Mouse (Mus musculus): ENCODE results near the gene Bpifb4. TPM values are rescaled to one million over a fixed set of nuclear protein-coding genes. Genes with fewer than 3 reads are reported as not detected.

Gene Bpifb4
- polyA plus RNA-seq (2015; fragmentation: Nextera tagmentation; extraction: Ambion mirVana), result not detected in 2 replicates

DNA sequence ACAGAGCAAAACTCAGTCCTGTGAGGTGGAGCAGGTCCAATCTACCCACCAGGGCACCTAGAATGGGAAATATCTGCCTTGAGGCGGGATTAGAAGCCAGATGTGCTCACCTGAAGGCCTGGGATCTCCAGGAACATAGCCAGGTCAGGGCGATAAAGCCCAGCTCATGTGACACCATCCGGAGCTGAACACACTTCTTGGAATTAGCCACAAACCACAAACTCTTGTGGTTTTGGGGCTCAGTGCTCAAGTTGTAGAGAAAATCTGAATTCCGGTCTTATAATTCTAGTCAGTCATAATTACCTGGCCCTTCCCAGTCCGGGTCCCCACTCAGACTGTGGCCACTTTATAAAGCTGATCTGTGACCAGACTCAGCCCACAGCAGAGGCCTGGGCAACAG is at the start of gene Bpifb4:
Gene Bpifb4, plus strand, starts transcription at position 370 of the 400 bp plus-strand sequence.
- ATAC-seq (ENCODE audit: insufficient read depth, low FRiP score), result no peak
- 80% methylated on average over 5 of the region's 5 CpGs for WGBS

DNA sequence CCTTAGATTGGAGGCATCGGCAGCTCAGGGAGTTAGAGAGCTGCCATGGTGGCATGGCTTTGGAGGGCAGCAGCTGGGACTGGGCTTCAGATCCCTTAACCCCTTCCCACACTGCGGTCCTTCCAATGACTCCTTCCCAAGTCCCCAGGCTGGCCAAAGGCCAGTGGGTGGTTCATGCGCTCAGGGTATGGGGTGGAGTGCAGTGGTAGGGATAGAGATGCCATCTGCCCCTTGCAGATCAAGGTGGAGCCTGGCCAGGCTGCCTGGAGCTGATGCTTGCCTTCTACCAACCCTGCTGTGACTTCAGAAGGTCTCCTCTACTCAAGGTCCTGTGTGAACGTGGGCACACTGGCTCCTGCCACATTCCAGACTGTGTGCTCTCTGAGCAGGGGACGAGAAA is 38.9 kb upstream of the Bpifb4 start:
- Histone ChIP-seq H3K9ac (ENCODE audit: low read length) (no peak overlapping the region), H3K4me2 (ENCODE audit: low read depth, low read length) (no peak overlapping the region), H3K4me1 (ENCODE audit: control insufficient read depth, insufficient read depth, low read length) (no peaks in the 10 kb centered on the region), H3K4me3 (replicated peaks; ENCODE audit: low read length) (no peak overlapping the region), H3K36me3 (ENCODE audit: control insufficient read depth, insufficient read depth, low read length) (no peaks in the 10 kb centered on the region), H3K9me3 (replicated peaks; ENCODE audit: control insufficient read depth, low read length) (no peaks in the 10 kb centered on the region), H3K27ac (ENCODE audit: low read length) (no peak overlapping the region), H3K27me3 (ENCODE audit: control insufficient read depth, insufficient read depth, low read length) (no peaks in the 10 kb centered on the region; the same call in 1 of the 2 replicates)
- ATAC-seq (ENCODE audit: insufficient read depth, low FRiP score), result no peak
- 83% methylated on average over 5 of the region's 5 CpGs for WGBS

More for the DNA sequence above, at the start of gene Bpifb4:
- Histone ChIP-seq H3K36me3 (ENCODE audit: control insufficient read depth, insufficient read depth, low read length) (no peaks in the 10 kb centered on the region), H3K4me3 (replicated peaks; ENCODE audit: low read length) (no peak within 1 kb of the TSS), H3K27me3 (ENCODE audit: control insufficient read depth, insufficient read depth, low read length) (no peaks in the 10 kb centered on the region), H3K4me2 (ENCODE audit: low read depth, low read length) (no peak within 1 kb of the TSS), H3K9me3 (replicated peaks; ENCODE audit: control insufficient read depth, low read length) (no peaks in the 10 kb centered on the region), H3K4me1 (ENCODE audit: control insufficient read depth, insufficient read depth, low read length) (no peaks in the 10 kb centered on the region), H3K27ac (ENCODE audit: low read length) (no peak within 1 kb of the TSS), H3K9ac (ENCODE audit: low read length) (no peak within 1 kb of the TSS)

DNA sequence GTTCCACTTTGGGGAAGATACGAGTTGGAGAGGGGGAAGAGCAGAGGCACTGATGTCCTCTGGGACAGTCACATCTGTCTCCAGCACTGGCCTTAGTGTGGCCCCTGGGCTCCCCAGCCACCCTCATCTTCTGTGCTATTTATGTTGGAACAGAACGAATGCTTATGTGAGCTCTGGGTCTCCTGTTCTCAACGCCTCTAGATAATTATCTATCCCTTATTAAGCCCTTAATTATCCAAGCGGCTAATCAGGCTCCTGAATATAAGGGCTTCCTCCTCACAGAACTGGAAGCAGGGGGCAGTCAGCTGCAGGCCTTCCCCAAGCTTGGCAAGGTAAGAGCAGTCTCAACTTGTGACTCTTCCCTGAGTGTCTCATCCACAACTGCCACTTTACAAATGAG is 37.9 kb upstream of the Bpifb4 start, which contains the start of gene Bpifb6:
Gene Bpifb6, plus strand, starts transcription at position 301 of the 400 bp plus-strand sequence.
- 75% methylated on average over 4 of the region's 4 CpGs for WGBS
- Histone ChIP-seq H3K27me3 (ENCODE audit: control insufficient read depth, insufficient read depth, low read length) (no peaks in the 10 kb centered on the region; the same call in 1 of the 2 replicates), H3K4me3 (replicated peaks; ENCODE audit: low read length) (no peak within 1 kb of the TSS), H3K36me3 (ENCODE audit: control insufficient read depth, insufficient read depth, low read length) (no peaks in the 10 kb centered on the region), H3K9ac (ENCODE audit: low read length) (no peak within 1 kb of the TSS), H3K4me2 (ENCODE audit: low read depth, low read length) (no peak within 1 kb of the TSS), H3K4me1 (ENCODE audit: control insufficient read depth, insufficient read depth, low read length) (no peaks in the 10 kb centered on the region), H3K9me3 (replicated peaks; ENCODE audit: control insufficient read depth, low read length) (no peaks in the 10 kb centered on the region), H3K27ac (ENCODE audit: low read length) (no peak within 1 kb of the TSS)
- no peak for ATAC-seq (ENCODE audit: insufficient read depth, low FRiP score)

DNA sequence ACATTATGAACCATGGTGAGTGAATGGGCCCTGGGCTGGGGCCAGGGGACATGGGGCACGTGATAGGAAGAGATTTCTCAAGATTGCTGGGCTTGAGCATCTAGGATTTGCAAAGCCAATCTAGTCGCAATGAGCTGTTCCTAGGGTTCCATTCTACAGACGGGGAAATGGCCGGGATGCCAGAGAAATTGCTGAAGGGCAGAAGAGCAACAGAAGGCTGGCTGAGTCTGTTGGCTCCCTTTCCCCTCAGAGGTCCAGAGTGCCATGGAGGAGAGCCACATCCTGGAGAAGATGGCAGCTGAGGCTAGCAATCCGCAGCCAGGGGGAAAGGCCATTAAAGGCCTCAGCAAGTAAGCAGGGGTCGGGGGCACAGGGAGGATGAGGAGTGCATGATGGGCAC is 35.3 kb upstream of the Bpifb4 start:
- Histone ChIP-seq H3K27me3 (ENCODE audit: control insufficient read depth, insufficient read depth, low read length) (no peaks in the 10 kb centered on the region), H3K4me2 (ENCODE audit: low read depth, low read length) (no peak overlapping the region), H3K4me1 (ENCODE audit: control insufficient read depth, insufficient read depth, low read length) (no peaks in the 10 kb centered on the region), H3K36me3 (ENCODE audit: control insufficient read depth, insufficient read depth, low read length) (no peaks in the 10 kb centered on the region), H3K27ac (ENCODE audit: low read length) (no peak overlapping the region), H3K4me3 (replicated peaks; ENCODE audit: low read length) (no peak overlapping the region), H3K9ac (ENCODE audit: low read length) (no peak overlapping the region), H3K9me3 (replicated peaks; ENCODE audit: control insufficient read depth, low read length) (no peaks in the 10 kb centered on the region)
- WGBS, result 75% methylated on average over 6 of the region's 6 CpGs
- ATAC-seq (ENCODE audit: insufficient read depth, low FRiP score), result no peak

DNA sequence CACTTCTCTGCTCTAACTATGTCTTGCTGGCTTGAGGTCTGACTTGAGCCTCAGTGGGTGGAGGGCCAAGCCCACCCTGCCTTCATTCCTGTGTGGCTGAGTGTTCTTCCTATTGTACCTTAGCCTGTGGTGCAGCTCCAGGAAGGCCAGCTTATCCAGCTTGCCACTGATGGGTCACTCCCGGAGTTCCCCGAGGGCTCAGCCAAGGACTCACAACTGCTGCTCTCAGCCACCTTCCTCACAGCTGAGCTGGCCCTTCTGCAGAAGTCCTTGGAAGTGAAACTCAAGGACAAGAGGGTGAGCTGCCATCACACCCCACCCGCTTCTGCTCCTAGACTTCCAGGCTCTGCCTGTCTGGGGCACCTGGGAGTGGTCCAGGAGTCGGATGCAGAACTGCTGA is 31.4 kb upstream of the Bpifb4 start:
- H3K9me3 ChIP-seq (replicated peaks; ENCODE audit: control insufficient read depth, low read length), result no peaks in the 10 kb centered on the region
- no peak overlapping the region for H3K4me3 ChIP-seq (replicated peaks; ENCODE audit: low read length)
- ATAC-seq (ENCODE audit: insufficient read depth, low FRiP score), result no peak
- no peaks in the 10 kb centered on the region for H3K4me1 ChIP-seq (ENCODE audit: control insufficient read depth, insufficient read depth, low read length)
- no peaks in the 10 kb centered on the region for H3K36me3 ChIP-seq (ENCODE audit: control insufficient read depth, insufficient read depth, low read length)
- H3K4me2 ChIP-seq (ENCODE audit: low read depth, low read length), result no peak overlapping the region
- H3K27me3 ChIP-seq (ENCODE audit: control insufficient read depth, insufficient read depth, low read length), result no peaks in the 10 kb centered on the region
- H3K27ac ChIP-seq (ENCODE audit: low read length), result no peak overlapping the region
- WGBS, result 77% methylated on average over 4 of the region's 4 CpGs
- H3K9ac ChIP-seq (ENCODE audit: low read length), result no peak overlapping the region

DNA sequence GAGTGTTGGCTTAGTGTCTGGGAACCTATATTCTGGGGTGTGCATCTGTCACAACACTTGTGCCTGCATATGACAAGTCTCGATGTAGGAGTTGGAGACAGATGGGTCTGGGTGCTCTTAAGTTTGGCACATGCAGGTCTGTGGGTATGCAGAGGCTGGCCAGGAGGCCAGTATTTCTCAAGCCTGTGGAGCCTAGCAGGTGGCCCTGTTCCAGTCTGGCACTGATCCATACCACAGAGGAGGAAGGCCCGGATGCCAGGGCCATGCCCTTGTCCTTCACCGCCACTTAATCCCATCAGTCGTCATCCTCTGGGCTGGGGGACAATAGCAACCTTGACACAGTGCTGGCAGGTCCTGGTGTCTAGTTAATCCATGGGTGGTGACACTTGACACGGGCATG is 23.9 kb upstream of the Bpifb4 start:
- Histone ChIP-seq H3K36me3 (ENCODE audit: control insufficient read depth, insufficient read depth, low read length) (no peaks in the 10 kb centered on the region), H3K4me1 (ENCODE audit: control insufficient read depth, insufficient read depth, low read length) (no peaks in the 10 kb centered on the region), H3K9ac (ENCODE audit: low read length) (no peak overlapping the region), H3K4me3 (replicated peaks; ENCODE audit: low read length) (no peak overlapping the region), H3K27me3 (ENCODE audit: control insufficient read depth, insufficient read depth, low read length) (no peaks in the 10 kb centered on the region), H3K9me3 (replicated peaks; ENCODE audit: control insufficient read depth, low read length) (no peaks in the 10 kb centered on the region), H3K27ac (ENCODE audit: low read length) (no peak overlapping the region), H3K4me2 (ENCODE audit: low read depth, low read length) (no peak overlapping the region)
- 70% methylated on average over 5 of the region's 5 CpGs for WGBS
- no peak for ATAC-seq (ENCODE audit: insufficient read depth, low FRiP score)

DNA sequence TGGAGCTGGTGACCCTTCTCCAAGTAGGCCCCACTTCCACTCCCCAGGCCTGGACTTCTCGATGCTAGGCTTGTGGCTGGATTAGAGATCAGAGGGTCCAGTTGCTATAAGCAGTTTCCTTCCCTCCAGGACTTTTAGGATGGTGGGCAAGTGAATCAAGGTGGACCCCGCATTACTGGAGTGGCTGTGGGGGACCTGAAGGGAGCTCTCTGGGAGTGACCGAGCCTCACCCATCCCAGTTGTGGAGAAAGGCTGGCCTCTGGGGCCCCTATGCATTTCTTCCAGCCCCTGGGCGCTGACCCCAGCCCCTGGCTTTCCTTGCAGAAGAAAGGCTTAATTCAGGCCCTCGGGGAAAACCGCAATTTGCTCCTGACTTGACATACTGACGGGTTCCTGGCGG is 20.1 kb upstream of the Bpifb4 start, which contains the start of gene Bpifb3:
Gene Bpifb3, plus strand, starts transcription at position 301 of the 400 bp plus-strand sequence.
- WGBS, result 68% methylated on average over 8 of the region's 8 CpGs
- no peak within 1 kb of the TSS for H3K9ac ChIP-seq (ENCODE audit: low read length)
- no peaks in the 10 kb centered on the region for H3K4me1 ChIP-seq (ENCODE audit: control insufficient read depth, insufficient read depth, low read length)
- ATAC-seq (ENCODE audit: insufficient read depth, low FRiP score), result no peak
- H3K4me3 ChIP-seq (replicated peaks; ENCODE audit: low read length), result no peak within 1 kb of the TSS
- no peaks in the 10 kb centered on the region for H3K36me3 ChIP-seq (ENCODE audit: control insufficient read depth, insufficient read depth, low read length)
- H3K27me3 ChIP-seq (ENCODE audit: control insufficient read depth, insufficient read depth, low read length), result no peaks in the 10 kb centered on the region
- no peaks in the 10 kb centered on the region for H3K9me3 ChIP-seq (replicated peaks; ENCODE audit: control insufficient read depth, low read length)
- no peak within 1 kb of the TSS for H3K27ac ChIP-seq (ENCODE audit: low read length)
- H3K4me2 ChIP-seq (ENCODE audit: low read depth, low read length), result no peak within 1 kb of the TSS

DNA sequence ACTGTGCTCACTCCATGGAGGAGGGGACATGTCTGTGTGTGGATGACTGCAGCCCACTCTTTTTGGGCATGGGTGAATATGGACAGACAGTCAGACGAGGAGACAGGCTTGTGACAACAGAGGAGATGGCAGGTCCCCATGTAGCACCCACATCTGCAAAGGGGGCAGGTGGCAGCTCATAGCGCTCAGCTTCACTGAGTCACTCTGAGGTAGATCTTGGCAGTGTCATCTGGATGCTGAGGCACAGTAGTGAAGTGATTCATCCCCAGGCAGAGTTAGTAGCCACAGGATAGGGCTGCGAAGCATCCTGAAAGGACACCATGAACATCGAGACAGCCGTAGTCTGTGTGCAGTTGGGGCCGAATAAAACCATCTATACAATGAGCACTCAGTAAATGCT is 16.8 kb upstream of the Bpifb4 start:
- no peak overlapping the region for H3K4me2 ChIP-seq (ENCODE audit: low read depth, low read length)
- H3K27ac ChIP-seq (ENCODE audit: low read length), result no peak overlapping the region
- no peak overlapping the region for H3K4me3 ChIP-seq (replicated peaks; ENCODE audit: low read length)
- H3K36me3 ChIP-seq (ENCODE audit: control insufficient read depth, insufficient read depth, low read length), result no peaks in the 10 kb centered on the region
- 85% methylated on average over 6 of the region's 6 CpGs for WGBS
- H3K9me3 ChIP-seq (replicated peaks; ENCODE audit: control insufficient read depth, low read length), result no peaks in the 10 kb centered on the region
- ATAC-seq (ENCODE audit: insufficient read depth, low FRiP score), result no peak
- H3K27me3 ChIP-seq (ENCODE audit: control insufficient read depth, insufficient read depth, low read length), result no peaks in the 10 kb centered on the region
- H3K9ac ChIP-seq (ENCODE audit: low read length), result no peak overlapping the region
- H3K4me1 ChIP-seq (ENCODE audit: control insufficient read depth, insufficient read depth, low read length), result no peaks in the 10 kb centered on the region

DNA sequence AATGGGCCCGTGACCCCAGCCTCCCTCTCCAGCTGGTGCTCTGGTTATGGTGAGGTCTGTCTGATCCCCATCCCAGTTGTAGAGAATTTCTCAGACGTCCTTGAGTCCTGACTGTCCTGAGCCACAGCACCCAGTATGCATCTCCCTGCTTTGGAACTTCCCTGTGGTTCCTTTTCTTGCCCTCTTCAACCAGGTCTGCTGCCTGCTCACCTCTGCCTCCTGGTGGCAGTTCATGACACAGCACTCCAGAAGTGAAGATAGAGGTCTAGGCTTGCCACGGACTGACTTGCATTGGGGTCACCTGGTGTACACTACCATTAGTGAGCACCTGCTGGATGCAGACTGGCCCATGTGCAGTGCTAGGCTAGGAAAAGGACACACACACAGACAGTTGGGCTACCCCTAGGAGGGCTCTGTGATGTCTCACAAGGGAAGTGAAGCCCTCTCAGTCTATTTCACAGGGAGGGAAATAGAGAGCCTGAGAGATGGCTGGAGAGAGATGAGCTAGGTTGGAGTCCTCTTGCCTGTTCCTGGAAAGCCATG is 8.1 kb upstream of the Bpifb4 start:
- Histone ChIP-seq H3K9me3 (replicated peaks; ENCODE audit: control insufficient read depth, low read length) (no peaks in the 10 kb centered on the region), H3K4me1 (ENCODE audit: control insufficient read depth, insufficient read depth, low read length) (no peaks in the 10 kb centered on the region), H3K4me2 (ENCODE audit: low read depth, low read length) (no peak overlapping the region), H3K4me3 (replicated peaks; ENCODE audit: low read length) (no peak overlapping the region), H3K27me3 (ENCODE audit: control insufficient read depth, insufficient read depth, low read length) (no peaks in the 10 kb centered on the region), H3K27ac (ENCODE audit: low read length) (no peak overlapping the region), H3K9ac (ENCODE audit: low read length) (no peak overlapping the region), H3K36me3 (ENCODE audit: control insufficient read depth, insufficient read depth, low read length) (no peaks in the 10 kb centered on the region)
- no peak for ATAC-seq (ENCODE audit: insufficient read depth, low FRiP score)
- WGBS, result 47% methylated on average over 3 of the region's 3 CpGs

Data from stomach, embryonic 16.5 days (tissue).